Mouse (Mus musculus): ENCODE results near the gene Plppr3. TPM values are rescaled to one million over a fixed set of nuclear protein-coding genes. Genes with fewer than 3 reads are reported as not detected.

The Plppr3 gene
- total RNA-seq, 1 experiment = 3.7 TPM

DNA sequence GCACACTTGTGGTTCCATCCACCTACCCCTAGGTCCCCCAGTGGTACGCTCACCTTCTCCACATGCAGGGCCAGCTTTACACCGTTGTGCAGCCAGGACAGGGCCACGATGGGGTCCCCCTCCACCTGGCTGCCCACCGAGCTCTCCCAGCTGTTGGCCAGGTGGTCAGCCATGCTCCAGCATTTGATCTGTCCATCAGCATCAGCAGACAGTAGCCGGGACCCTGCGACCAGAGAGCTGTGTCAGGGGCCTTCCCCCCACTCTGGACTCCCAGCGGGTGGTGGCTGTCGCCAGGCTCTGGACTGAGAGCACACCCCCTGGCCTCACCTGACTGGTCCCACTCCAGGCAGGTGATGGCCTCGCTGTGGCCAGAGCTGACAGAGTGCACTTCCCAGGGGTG, 32.3 kb upstream of the Plppr3 start:
- Histone ChIP-seq H3K9me3 (ENCODE audit: control insufficient read depth, insufficient read depth, low read depth, low read length) (no peaks in the 10 kb centered on the region), H3K36me3 (ENCODE audit: control insufficient read depth, insufficient read depth, low read length, poor library complexity, severe bottlenecking) (peaks cover 5% of the 10 kb centered on the region; the same call in 1 of the 2 replicates), H3K4me3 (ENCODE audit: insufficient read depth in 1 of 2, low read depth in 1 of 2, low read length in 2 of 2, poor library complexity in 1 of 2, severe bottlenecking in 1 of 2) (no peak overlapping the region), H3K4me1 (ENCODE audit: control insufficient read depth in 2 of 2, insufficient read depth in 2 of 2, low read length in 2 of 2, poor library complexity in 1 of 2) (peaks cover 0 to 10% of the 10 kb centered on the region in 2 experiments; a peak in 1 of 4 replicates), H3K27ac (ENCODE audit: insufficient read depth, low read depth, low read length, poor library complexity, severe bottlenecking) (no peak overlapping the region), H3K9ac (ENCODE audit: insufficient read depth, low read depth, low read length, poor library complexity, severe bottlenecking) (no peak overlapping the region)
- DNase-seq (ENCODE audit: low read depth, low spot score) = no peak
- in situ Hi-C loops (cut with MboI; ENCODE audit: low sequenced_read_pairs in 2 of 2, unreplicated experiment in 2 of 2) = no loop called here
- TF ChIP-seq ZNF384 (IDR thresholded peaks at IDR 0.05; ENCODE audit: low read depth, low read length) (no peak), HCFC1 (IDR thresholded peaks at IDR 0.05; ENCODE audit: borderline replicate concordance, insufficient read depth, low read length) (no peak), ZC3H11A (IDR thresholded peaks at IDR 0.05; ENCODE audit: borderline replicate concordance, low read depth, low read length) (no peak), CHD2 (IDR thresholded peaks at IDR 0.05; ENCODE audit: low read depth, low read length) (no peak), MAFK (IDR thresholded peaks at IDR 0.05; ENCODE audit: insufficient read depth, low read depth, low read length) (no peak)

DNA sequence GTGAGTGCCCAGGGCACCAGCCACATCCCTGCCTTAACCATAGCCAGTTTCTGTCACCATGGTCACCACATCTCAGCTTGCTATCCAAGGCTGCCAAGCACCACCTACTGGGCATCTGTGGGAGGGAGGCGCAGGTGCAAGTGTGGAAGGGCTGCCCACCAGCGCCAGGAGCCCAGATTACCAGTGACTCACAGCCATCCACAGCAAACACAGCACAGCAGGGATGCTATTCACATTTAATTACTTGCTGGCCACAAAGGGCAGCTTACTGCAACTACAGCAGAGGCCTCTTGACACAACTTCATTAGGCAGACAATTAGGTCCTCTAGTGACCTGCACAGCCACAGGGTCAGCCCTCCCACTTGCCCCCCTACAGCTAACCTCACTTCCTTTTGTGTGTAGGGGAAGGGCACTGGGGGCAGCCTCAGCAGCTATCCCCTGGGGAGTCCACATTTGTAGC, 26.5 kb upstream of the Plppr3 start:
- peaks cover 5% of the 10 kb centered on the region; the same call in 1 of the 2 replicates for H3K36me3 ChIP-seq (ENCODE audit: control insufficient read depth, insufficient read depth, low read length, poor library complexity, severe bottlenecking)
- no peak overlapping the region for H3K9ac ChIP-seq (ENCODE audit: insufficient read depth, low read depth, low read length, poor library complexity, severe bottlenecking)
- H3K4me1 ChIP-seq (ENCODE audit: control insufficient read depth in 2 of 2, insufficient read depth in 2 of 2, low read length in 2 of 2, poor library complexity in 1 of 2) = peaks cover 1 to 20% of the 10 kb centered on the region in 2 experiments; a peak in 1 of 4 replicates
- H3K4me3 ChIP-seq (ENCODE audit: insufficient read depth in 1 of 2, low read depth in 1 of 2, low read length in 2 of 2, poor library complexity in 1 of 2, severe bottlenecking in 1 of 2) = no peak overlapping the region
- no peaks in the 10 kb centered on the region for H3K9me3 ChIP-seq (ENCODE audit: control insufficient read depth, insufficient read depth, low read depth, low read length)
- in situ Hi-C loops (cut with MboI; ENCODE audit: low sequenced_read_pairs in 2 of 2, unreplicated experiment in 2 of 2) = no loop called here
- no peak overlapping the region for H3K27ac ChIP-seq (ENCODE audit: insufficient read depth, low read depth, low read length, poor library complexity, severe bottlenecking)
- TF ChIP-seq MAFK (IDR thresholded peaks at IDR 0.05; ENCODE audit: insufficient read depth, low read depth, low read length) = no peak
- TF ChIP-seq CHD2 (IDR thresholded peaks at IDR 0.05; ENCODE audit: low read depth, low read length) = no peak
- TF ChIP-seq ZNF384 (IDR thresholded peaks at IDR 0.05; ENCODE audit: low read depth, low read length) = no peak
- no peak for TF ChIP-seq HCFC1 (IDR thresholded peaks at IDR 0.05; ENCODE audit: borderline replicate concordance, insufficient read depth, low read length)
- no peak for TF ChIP-seq ZC3H11A (IDR thresholded peaks at IDR 0.05; ENCODE audit: borderline replicate concordance, low read depth, low read length)
- no peak for DNase-seq (ENCODE audit: low read depth, low spot score)

DNA sequence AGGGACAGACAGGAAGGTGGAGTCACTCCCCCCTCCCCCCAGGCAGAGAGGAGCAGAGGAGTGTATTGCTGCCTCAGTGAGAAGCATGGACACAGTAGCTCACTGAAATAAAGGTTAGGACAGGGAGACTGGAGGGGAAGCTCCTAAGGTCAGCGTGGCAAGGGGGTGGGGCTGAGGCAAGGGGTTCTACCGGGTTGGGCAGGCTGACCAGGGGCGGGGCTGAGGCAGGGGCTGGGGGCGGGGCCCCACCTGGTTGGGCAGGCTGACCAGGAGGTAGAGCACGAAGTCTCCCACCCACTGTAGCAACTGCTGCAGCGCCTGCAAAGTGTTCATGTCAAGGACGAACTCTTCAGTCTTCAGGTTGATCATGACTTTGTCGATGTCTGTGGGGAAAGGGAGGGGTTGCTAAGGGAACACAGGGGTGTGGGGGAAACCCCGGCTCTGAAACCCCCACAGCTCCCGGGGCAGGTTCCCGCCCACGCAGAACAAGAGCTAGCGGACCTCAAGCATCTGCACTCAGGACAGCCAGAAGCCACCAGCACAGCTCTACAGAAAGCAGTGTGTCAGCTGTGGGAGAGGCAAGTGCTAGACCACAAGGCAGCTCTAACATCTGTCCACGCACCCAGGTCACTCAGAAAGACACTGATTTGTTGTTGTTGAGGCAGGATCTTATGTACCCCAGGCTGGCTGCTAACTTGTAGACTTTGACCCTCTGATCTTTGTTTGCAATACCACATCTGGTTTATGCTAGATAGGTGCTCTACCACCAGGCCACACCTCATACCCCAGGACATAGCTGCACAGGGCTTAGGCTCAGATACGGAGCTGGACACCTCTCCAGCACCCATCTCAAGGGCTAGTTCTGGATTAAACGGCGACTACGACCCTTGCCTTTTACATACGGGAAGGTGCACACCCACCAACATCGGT, 23.1 kb upstream of the Plppr3 start:
- in situ Hi-C loops (cut with MboI; ENCODE audit: low sequenced_read_pairs in 2 of 2, unreplicated experiment in 2 of 2) = no loop called here
- TF ChIP-seq HCFC1 (IDR thresholded peaks at IDR 0.05; ENCODE audit: borderline replicate concordance, insufficient read depth, low read length) = no peak
- TF ChIP-seq ZC3H11A (IDR thresholded peaks at IDR 0.05; ENCODE audit: borderline replicate concordance, low read depth, low read length) = no peak
- no peak for TF ChIP-seq CHD2 (IDR thresholded peaks at IDR 0.05; ENCODE audit: low read depth, low read length)
- H3K36me3 ChIP-seq (ENCODE audit: control insufficient read depth, insufficient read depth, low read length, poor library complexity, severe bottlenecking) = peaks cover 4% of the 10 kb centered on the region; the same call in 1 of the 2 replicates
- no peak for DNase-seq (ENCODE audit: low read depth, low spot score)
- H3K9me3 ChIP-seq (ENCODE audit: control insufficient read depth, insufficient read depth, low read depth, low read length) = no peaks in the 10 kb centered on the region
- H3K4me1 ChIP-seq (ENCODE audit: control insufficient read depth in 2 of 2, insufficient read depth in 2 of 2, low read length in 2 of 2, poor library complexity in 1 of 2) = peaks cover 1 to 16% of the 10 kb centered on the region in 2 experiments; a peak in 1 of 4 replicates
- H3K4me3 ChIP-seq (ENCODE audit: insufficient read depth in 1 of 2, low read depth in 1 of 2, low read length in 2 of 2, poor library complexity in 1 of 2, severe bottlenecking in 1 of 2) = no peak overlapping the region
- H3K9ac ChIP-seq (ENCODE audit: insufficient read depth, low read depth, low read length, poor library complexity, severe bottlenecking) = no peak overlapping the region
- H3K27ac ChIP-seq (ENCODE audit: insufficient read depth, low read depth, low read length, poor library complexity, severe bottlenecking) = no peak overlapping the region

- H3K27ac ChIP-seq (ENCODE audit: insufficient read depth, low read depth, low read length, poor library complexity, severe bottlenecking) = no peak overlapping the region
- TF ChIP-seq ZC3H11A (IDR thresholded peaks at IDR 0.05; ENCODE audit: borderline replicate concordance, low read depth, low read length) = no peak
- no peak for TF ChIP-seq MAFK (IDR thresholded peaks at IDR 0.05; ENCODE audit: insufficient read depth, low read depth, low read length)
- no peak for TF ChIP-seq CHD2 (IDR thresholded peaks at IDR 0.05; ENCODE audit: low read depth, low read length)
- no peak for TF ChIP-seq ZNF384 (IDR thresholded peaks at IDR 0.05; ENCODE audit: low read depth, low read length)
- no peak for TF ChIP-seq HCFC1 (IDR thresholded peaks at IDR 0.05; ENCODE audit: borderline replicate concordance, insufficient read depth, low read length)
- H3K9me3 ChIP-seq (ENCODE audit: control insufficient read depth, insufficient read depth, low read depth, low read length) = no peaks in the 10 kb centered on the region
- no peak overlapping the region for H3K9ac ChIP-seq (ENCODE audit: insufficient read depth, low read depth, low read length, poor library complexity, severe bottlenecking)
- in situ Hi-C loops (cut with MboI; ENCODE audit: low sequenced_read_pairs in 2 of 2, unreplicated experiment in 2 of 2) = no loop called here
- peaks cover 4% of the 10 kb centered on the region; the same call in 1 of the 2 replicates for H3K36me3 ChIP-seq (ENCODE audit: control insufficient read depth, insufficient read depth, low read length, poor library complexity, severe bottlenecking)
- H3K4me3 ChIP-seq (ENCODE audit: insufficient read depth in 1 of 2, low read depth in 1 of 2, low read length in 2 of 2, poor library complexity in 1 of 2, severe bottlenecking in 1 of 2) = no peak overlapping the region
- peaks cover 1 to 14% of the 10 kb centered on the region in 2 experiments; a peak in 1 of 4 replicates for H3K4me1 ChIP-seq (ENCODE audit: control insufficient read depth in 2 of 2, insufficient read depth in 2 of 2, low read length in 2 of 2, poor library complexity in 1 of 2)
- DNase-seq (ENCODE audit: low read depth, low spot score) = no peak
Observed at GRCm38 (mm10) chr10:79896814-79897213, 22.4 kb upstream of the Plppr3 start.
